Mouse (Mus musculus) spleen, postnatal 4 days (tissue): ENCODE measurements around the gene Cks1b.
A peak's percentile ranks its signal among the peaks of the same experiment; 100 is the strongest.

Experiments
- DNase-seq, 2 experiments: peaks; one replicate each; pipeline ENCODE4 v3.0.0; 2022; ENCODE audit warnings: low spot score in 2 of 2

Cks1b gene

DNA sequence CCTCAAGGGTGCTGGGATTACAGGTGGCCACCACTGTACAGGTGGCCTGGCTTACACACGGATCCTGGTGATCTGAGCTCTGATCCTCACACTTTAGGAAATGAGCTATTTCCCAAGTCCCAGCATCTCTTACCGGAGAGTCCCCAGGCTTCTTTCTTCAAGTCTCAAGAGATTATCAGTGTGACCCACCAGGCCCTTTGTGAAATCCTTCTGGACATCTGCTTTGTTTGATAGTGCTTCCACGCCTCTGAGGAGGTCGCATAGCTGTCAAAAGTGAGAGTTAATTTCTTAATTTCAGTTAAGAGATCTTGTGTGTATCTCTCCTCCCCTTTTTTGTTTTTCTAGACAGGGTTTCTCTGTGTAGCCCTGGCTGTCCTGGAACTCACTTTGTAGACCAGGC lies 7.7 kb upstream of the Cks1b start:
- no peak for DNase-seq

- no peak for DNase-seq
Observed at GRCm38 (mm10) chr3:89425141-89425525, 7.0 kb upstream of the Cks1b start.

DNA sequence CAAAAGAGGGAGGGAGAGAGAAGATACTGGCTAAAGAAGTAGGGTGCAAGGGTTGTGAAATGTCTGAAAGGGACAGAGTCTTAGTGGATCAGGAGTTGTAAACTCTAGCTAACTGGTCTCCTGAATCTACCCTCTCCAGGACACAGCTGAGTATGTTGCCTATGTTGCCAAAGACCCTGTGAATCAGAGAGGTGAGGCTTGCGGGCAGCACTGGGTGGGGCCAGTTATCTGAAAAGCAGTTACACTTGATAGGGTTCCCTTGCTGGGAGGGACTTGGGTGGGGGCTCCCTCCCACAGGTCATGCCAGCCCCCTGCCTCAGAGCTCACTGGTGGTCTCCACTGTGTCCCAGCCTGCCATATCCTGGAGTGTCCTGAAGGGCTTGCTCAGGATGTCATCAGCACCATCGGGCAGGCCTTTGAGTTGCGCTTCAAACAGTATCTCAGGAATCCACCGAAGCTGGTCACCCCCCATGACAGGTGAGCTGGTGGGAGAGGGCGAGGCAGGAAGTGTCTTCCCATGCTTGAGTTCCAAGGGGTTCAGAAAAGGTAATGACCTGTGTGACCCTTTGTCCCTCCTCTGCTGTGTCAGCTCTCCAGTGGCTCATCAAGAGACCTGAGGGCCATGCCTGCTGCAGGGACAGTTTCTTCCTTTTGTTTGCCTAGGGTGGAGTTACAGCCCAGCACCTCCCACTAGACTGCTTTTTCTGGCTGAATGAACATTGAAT lies 6.4 kb upstream of the Cks1b start:
- no peak for DNase-seq

DNA sequence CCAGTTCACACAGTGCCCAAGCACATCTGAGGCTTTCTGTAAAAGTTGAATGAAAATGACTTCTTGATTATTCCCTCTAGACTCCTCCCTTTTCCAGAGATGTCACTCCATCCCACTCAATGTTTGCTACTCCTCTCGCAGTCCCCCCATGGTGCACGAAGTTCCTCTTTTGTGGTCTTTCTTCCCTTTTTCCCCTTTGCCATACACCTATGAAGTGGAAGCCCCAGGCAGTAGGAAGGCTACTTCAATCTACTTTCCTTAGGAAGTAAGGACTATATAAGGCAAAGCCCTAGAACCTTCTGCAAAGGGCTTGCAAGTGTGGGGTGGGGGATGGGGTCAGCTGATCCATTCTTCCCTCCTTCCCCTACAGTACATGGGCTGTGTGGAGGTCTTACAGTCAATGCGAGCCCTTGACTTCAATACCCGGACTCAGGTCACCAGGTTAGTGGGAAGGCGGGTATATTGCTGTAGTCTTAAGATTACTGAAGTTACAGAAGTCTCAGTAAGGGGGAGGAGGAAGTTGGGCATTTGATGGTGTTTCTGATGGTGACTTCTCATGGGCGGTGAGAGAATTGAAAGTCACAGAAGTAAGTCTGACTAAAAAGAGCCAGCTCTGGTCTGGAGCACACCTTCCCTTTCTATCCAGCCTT lies 4.5 kb upstream of the Cks1b start:
- DNase-seq = no peak

GRCm38 (mm10) chr3:89421810-89422473 lies 3.8 kb upstream of the Cks1b start:
- no peak for DNase-seq

GRCm38 (mm10) chr3:89421002-89421774 lies 3.0 kb upstream of the Cks1b start:
- peak; percentile 80 to 82 for DNase-seq

- no peak for DNase-seq
Observed at GRCm38 (mm10) chr3:89420421-89420820, 2.2 kb upstream of the Cks1b start.

DNA sequence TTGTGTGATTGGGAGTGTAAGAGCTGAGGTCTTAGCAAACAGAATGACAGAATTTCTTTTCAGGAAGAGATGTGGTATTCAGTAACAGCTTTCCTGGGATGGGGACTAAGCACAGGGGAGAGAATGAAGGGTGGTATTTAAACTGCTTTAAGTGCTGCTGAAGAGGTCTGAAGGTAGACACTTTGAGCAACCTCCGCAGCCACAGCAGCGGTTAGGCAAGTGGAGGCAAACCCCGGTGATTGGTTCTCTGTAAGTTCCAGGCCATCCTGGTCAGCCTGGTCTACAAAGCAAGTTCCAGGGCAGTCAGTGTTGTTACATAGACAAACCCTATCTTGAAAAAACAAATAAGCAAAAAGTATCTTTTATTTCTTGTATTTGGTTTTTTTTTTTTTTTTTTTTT lies 1.8 kb upstream of the Cks1b start:
- DNase-seq = no peak

GRCm38 (mm10) chr3:89419571-89419970 lies 1.4 kb upstream of the Cks1b start:
- DNase-seq = no peak

- peak; percentile 63 to 78 for DNase-seq
Observed at GRCm38 (mm10) chr3:89418861-89419250, 673 bp upstream of the Cks1b start.

DNA sequence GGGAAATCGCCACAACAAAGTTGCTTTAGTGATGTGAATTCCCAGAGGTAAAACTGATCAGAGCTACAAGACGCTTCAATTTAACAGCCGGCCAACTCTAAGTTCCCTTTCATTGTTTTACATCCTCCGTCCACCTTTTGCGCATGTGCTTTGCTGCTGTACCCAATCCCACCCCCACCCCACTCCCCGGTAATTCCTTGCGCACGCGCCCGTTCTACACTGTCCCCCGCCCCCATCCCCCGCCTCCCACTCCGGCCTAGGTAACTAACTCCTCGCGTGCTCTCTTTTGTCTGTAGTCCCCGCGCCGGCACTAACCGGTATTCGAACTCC lies 378 bp downstream of the Cks1b start:
- DNase-seq = no peak

GRCm38 (mm10) chr3:89417131-89417530 lies 1.1 kb downstream of the Cks1b start:
- DNase-seq = no peak

DNA sequence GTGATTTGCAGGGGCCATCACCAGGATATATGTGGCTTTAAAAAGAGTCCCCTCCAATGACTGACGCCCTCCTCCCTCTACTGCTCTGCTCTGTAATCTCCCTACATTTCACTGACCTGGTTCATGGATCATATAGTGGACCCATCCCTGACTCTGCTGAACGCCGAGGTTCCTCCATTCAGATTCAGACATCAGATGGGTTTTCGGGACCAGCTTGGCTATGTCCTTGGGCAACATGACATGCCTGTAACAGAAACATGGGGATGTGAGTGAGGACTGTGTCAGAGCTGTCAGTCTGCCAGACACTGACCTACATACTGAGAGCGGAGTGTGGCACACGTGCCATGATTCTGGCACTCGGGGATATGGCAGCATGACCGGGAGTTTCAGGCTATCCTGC lies 2.0 kb downstream of the Cks1b start:
- DNase-seq = no peak

- peak; percentile 98 for DNase-seq
Observed at GRCm38 (mm10) chr3:89411490-89412393, 6.4 kb downstream of the Cks1b start, which contains the start of gene Flad1. TSS of gene Flad1 (minus strand) at chr3:89411870.

- DNase-seq = no peak
Observed at GRCm38 (mm10) chr3:89410864-89411263, 7.3 kb downstream of the Cks1b start.

GRCm38 (mm10) chr3:89409701-89410100 lies 8.5 kb downstream of the Cks1b start:
- no peak for DNase-seq

GRCm38 (mm10) chr3:89408448-89408847 lies 9.7 kb downstream of the Cks1b start:
- no peak for DNase-seq

- DNase-seq = no peak
Observed at GRCm38 (mm10) chr3:89406887-89407286, 11.3 kb downstream of the Cks1b start.

DNA sequence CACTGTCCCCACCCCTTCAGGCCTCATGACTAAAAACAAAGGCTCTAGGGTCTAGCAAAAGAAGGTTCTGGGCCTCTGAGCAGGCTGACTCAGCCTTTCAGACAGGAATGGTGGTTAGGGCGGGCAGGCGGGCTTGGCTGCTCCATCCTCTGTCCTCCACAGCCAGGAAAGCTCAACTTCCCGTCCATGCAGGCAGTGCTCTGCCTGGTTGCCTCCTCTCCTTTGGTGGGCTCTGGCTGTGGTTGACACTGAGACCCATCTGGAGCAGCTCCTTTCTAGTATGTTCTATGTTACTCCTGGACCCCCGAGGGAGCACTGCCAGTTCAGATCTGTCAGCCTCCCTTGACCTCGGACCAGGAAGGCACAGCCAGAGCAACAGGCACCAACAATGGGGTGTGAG lies 15.5 kb downstream of the Cks1b start, which contains the start of gene Lenep:
TSS of gene Lenep (minus strand) at position 101 of the 400 bp plus-strand sequence.
- DNase-seq = no peak

- DNase-seq = no peak
Observed at GRCm38 (mm10) chr3:89401329-89401728, 16.9 kb downstream of the Cks1b start.

- no peak for DNase-seq
Observed at GRCm38 (mm10) chr3:89396654-89397005, 21.6 kb downstream of the Cks1b start.
